Mouse (Mus musculus) kidney, adult 2 months (tissue): Measurements from ENCODE around the gene Hectd2. TPM values are rescaled to one million over a fixed set of nuclear protein-coding genes. Genes with fewer than 3 reads are reported as not detected.

Experiments used
- DNase-seq: peaks from one replicate; pipeline ENCODE4 v3.0.0; 2021
- H3K27ac ChIP-seq: fragments of 200-500 bp; 2 replicates; pipeline ENCODE4 v1.5.1; 2012; ENCODE audit warnings: low read depth, low read length, control low read depth, inconsistent platforms; ENCODE audit not compliant: insufficient read depth
- H3K27me3 ChIP-seq: fragments of 200-500 bp; replicated peaks from 2 replicates; pipeline ENCODE4 v1.6.1; 2012; ENCODE audit warnings: mild to moderate bottlenecking, moderate library complexity, low read length, inconsistent platforms; ENCODE audit not compliant: control insufficient read depth, insufficient read depth
- H3K36me3 ChIP-seq: fragments of 200-500 bp; 2 replicates; pipeline ENCODE4 v1.6.1; 2012; ENCODE audit warnings: mild to moderate bottlenecking, moderate library complexity, low read length, inconsistent platforms; ENCODE audit not compliant: control insufficient read depth, insufficient read depth
- H3K4me1 ChIP-seq: fragments of 200-500 bp; 2 replicates; pipeline ENCODE4 v1.6.1; 2011; ENCODE audit warnings: low read length; ENCODE audit not compliant: control insufficient read depth, insufficient read depth
- H3K4me3 ChIP-seq: fragments of 200-500 bp; 2 replicates; pipeline ENCODE4 v1.5.1; 2011; ENCODE audit warnings: mild to moderate bottlenecking, low read depth, low read length, control low read depth; ENCODE audit not compliant: insufficient read depth
- CTCF ChIP-seq: fragments of 200-500 bp; conservative IDR thresholded peaks from 2 replicates; pipeline ENCODE4 v1.5.1; 2011; ENCODE audit warnings: low read depth, mild to moderate bottlenecking, control low read depth, low read length, moderate library complexity, mixed read lengths; ENCODE audit not compliant: insufficient read depth, insufficient read length
- POLR2A ChIP-seq: fragments of 200-500 bp; IDR thresholded peaks from one replicate; pipeline ENCODE4 v1.6.1; 2011; ENCODE audit warnings: low read depth, low read length, control low read depth
- WGBS: fragments of 180-500 bp; shearing (Covaris S2); methylation state at CpG from one replicate; pipeline ENCODE4 v1.1.7; 2018; 5-methylcytosine and 5-hydroxymethylcytosine counted together
- polyA plus RNA-seq: library from polyadenylated mRNA; depleted of rRNA; stranded (reverse); fragments of >200 nt; gene quantifications from 2 replicates; pipeline ENCODE4 v1.2.3, GENCODE M21; 2012

The Hectd2 gene
- polyA plus RNA-seq, 1 experiment = 0.41 TPM

DNA sequence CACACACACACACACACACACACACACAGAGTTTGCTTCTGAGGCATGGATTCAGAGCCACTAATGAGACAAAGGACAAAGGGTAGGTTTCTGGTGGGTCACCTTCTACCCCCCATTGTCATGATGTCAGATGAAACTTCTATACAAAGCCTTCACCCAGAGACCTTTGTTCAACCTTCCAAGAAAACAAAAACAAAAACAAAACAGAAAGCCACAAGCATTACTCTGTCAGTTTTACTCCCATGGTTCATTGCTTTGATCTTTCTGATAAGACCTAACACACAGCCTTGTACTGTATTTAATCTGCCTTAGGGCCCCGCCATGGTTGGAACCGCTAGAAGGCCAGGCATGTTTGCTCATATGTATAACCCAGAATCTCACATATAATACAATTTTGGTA, 15.1 kb upstream of the Hectd2 start:
- 81% methylated on average over 2 of the region's 2 CpGs for WGBS
- TF ChIP-seq CTCF = no peak
- TF ChIP-seq POLR2A = no peak
- Histone ChIP-seq H3K27ac (no peak overlapping the region), H3K27me3 (no peaks in the 10 kb centered on the region), H3K4me3 (no peak overlapping the region), H3K36me3 (no peaks in the 10 kb centered on the region), H3K4me1 (no peaks in the 10 kb centered on the region)
- DNase-seq = no peak

GRCm38 (mm10) chr19:36540012-36540606, 14.3 kb upstream of the Hectd2 start:
- H3K27ac ChIP-seq = no peak overlapping the region
- H3K4me3 ChIP-seq = no peak overlapping the region
- no peaks in the 10 kb centered on the region for H3K27me3 ChIP-seq
- 43% methylated on average over 10 of the region's 10 CpGs for WGBS
- no peak for DNase-seq
- TF ChIP-seq CTCF (no peak), POLR2A (no peak)
- no peaks in the 10 kb centered on the region for H3K36me3 ChIP-seq
- no peaks in the 10 kb centered on the region for H3K4me1 ChIP-seq

DNA sequence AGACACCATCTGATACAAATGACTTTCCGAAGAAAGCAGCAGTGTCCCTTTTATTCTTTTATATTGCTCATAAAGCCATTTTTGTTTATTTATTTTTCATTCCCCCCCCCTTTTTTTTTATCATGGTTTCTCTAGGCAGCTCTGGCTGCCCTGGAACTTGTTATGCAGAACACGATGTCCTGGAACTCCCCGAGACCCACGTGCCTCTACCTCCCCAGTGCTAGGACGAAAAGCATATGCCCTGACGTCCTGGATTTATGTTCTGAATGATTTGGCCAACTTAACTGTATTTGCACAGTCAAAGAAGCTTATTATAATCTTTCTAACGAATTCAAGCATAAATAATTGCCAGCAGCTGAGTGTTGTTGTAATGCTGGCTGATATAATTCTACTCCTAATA, 13.7 kb upstream of the Hectd2 start:
- WGBS = 79% methylated on average over 7 of the region's 7 CpGs
- H3K36me3 ChIP-seq = no peaks in the 10 kb centered on the region
- H3K4me1 ChIP-seq = no peaks in the 10 kb centered on the region
- H3K4me3 ChIP-seq = no peak overlapping the region
- no peak overlapping the region for H3K27ac ChIP-seq
- no peak for DNase-seq
- TF ChIP-seq POLR2A = no peak
- no peak for TF ChIP-seq CTCF
- no peaks in the 10 kb centered on the region for H3K27me3 ChIP-seq

- Histone ChIP-seq H3K4me1 (no peaks in the 10 kb centered on the region), H3K27me3 (no peaks in the 10 kb centered on the region), H3K36me3 (no peaks in the 10 kb centered on the region), H3K4me3 (peak overlapping the region; percentile 62), H3K27ac (no peak overlapping the region)
- no peak for DNase-seq
- 3% methylated on average over 20 of the region's 20 CpGs for WGBS
- TF ChIP-seq POLR2A (no peak), CTCF (no peak)
These were observed 836 bp upstream of the Hectd2 start for GRCm38 (mm10) chr19:36553561-36554045.

- TF ChIP-seq POLR2A (no peak), CTCF (no peak)
- peak overlapping the region; percentile 63 for H3K4me3 ChIP-seq
- no peak overlapping the region for H3K27ac ChIP-seq
- no peaks in the 10 kb centered on the region for H3K4me1 ChIP-seq
- H3K36me3 ChIP-seq = no peaks in the 10 kb centered on the region
- 1% methylated on average over 52 of the region's 53 CpGs for WGBS
- no peaks in the 10 kb centered on the region for H3K27me3 ChIP-seq
- DNase-seq = no peak
These were observed 551 bp downstream of the Hectd2 start for GRCm38 (mm10) chr19:36554785-36555595.

DNA sequence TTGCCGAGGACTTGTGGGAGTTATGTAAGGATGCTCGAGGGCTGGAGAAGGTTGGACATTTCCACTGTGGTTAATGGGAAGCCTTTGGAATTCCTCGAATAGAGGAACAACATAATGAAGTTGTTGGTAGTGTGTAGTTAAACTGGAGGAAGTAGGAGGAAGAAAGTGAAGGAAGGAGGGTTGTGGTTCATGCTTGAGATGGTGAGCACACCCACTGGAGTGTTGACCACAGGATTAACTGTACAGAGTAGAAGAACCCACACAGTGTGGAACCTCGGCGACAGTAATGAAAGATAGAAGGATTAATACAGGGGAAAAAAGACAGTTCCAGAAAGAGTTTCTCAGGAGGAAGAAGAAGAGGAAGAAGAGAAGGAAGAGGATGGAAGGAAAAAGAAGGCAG, 4.9 kb downstream of the Hectd2 start:
- TF ChIP-seq CTCF = no peak
- no peak for TF ChIP-seq POLR2A
- no peak overlapping the region for H3K27ac ChIP-seq
- no peaks in the 10 kb centered on the region for H3K36me3 ChIP-seq
- 73% methylated on average over 5 of the region's 5 CpGs for WGBS
- no peaks in the 10 kb centered on the region for H3K4me1 ChIP-seq
- no peaks in the 10 kb centered on the region for H3K27me3 ChIP-seq
- no peak for DNase-seq
- no peak overlapping the region for H3K4me3 ChIP-seq

DNA sequence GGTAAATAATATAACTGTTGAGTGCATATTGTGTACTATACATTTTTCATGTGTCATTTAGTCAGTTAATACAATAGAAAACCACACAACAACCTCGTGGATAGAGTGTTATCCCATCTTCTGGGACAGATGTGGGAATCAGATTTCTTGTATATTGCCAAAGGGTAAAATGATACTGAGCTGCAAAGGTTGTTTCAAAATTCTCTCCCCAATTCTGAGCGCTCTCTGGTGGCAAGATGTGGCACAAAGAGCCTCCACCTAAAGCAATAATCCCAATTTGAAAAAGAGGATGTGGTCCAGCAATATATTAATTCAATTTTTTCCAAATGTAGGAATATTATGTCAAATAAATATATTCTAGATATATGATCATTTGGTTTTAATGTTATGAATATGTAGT, 5.7 kb downstream of the Hectd2 start:
- Histone ChIP-seq H3K36me3 (no peaks in the 10 kb centered on the region), H3K27me3 (no peaks in the 10 kb centered on the region), H3K27ac (no peak overlapping the region), H3K4me1 (no peaks in the 10 kb centered on the region), H3K4me3 (no peak overlapping the region)
- no peak for DNase-seq
- 38% methylated on average over 2 of the region's 2 CpGs for WGBS
- no peak for TF ChIP-seq CTCF
- no peak for TF ChIP-seq POLR2A
